Mouse (Mus musculus): ENCODE results near the gene Hes7.
A peak's percentile ranks its signal among the peaks of the same experiment; 100 is the strongest.
"Not testable (repeated sequence)": the region's sequence is repeated elsewhere in the genome, so short reads cannot be mapped to it uniquely, and the experiment has no call there.

Hes7 gene

GRCm38 (mm10) chr11:69088103-69088855, 31.9 kb upstream of the Hes7 start, which contains the start of gene Vamp2:
Gene Vamp2, plus strand, starts transcription at chr11:69088490.
- peak; percentile 79 for DNase-seq (ENCODE audit: low read depth, low spot score)

GRCm38 (mm10) chr11:69088856-69089615, 31.2 kb upstream of the Hes7 start:
- DNase-seq (ENCODE audit: low read depth, low spot score), result no peak

- DNase-seq (ENCODE audit: low read depth, low spot score), result no peak
Measured at GRCm38 (mm10) chr11:69089616-69090290, 30.5 kb upstream of the Hes7 start.

GRCm38 (mm10) chr11:69090367-69090766, 29.8 kb upstream of the Hes7 start:
- DNase-seq (ENCODE audit: low read depth, low spot score), result no peak

- no peak for DNase-seq (ENCODE audit: low read depth, low spot score)
Measured at GRCm38 (mm10) chr11:69091566-69092385, 28.4 kb upstream of the Hes7 start.

GRCm38 (mm10) chr11:69092386-69092751, 27.8 kb upstream of the Hes7 start:
- DNase-seq (ENCODE audit: low read depth, low spot score), result peak; percentile 77

GRCm38 (mm10) chr11:69092871-69093270, 27.3 kb upstream of the Hes7 start:
- no peak for DNase-seq (ENCODE audit: low read depth, low spot score)

GRCm38 (mm10) chr11:69093856-69094255, 26.3 kb upstream of the Hes7 start:
- DNase-seq (ENCODE audit: low read depth, low spot score), result not testable (repeated sequence)

GRCm38 (mm10) chr11:69094697-69095429, 25.3 kb upstream of the Hes7 start, which contains the start of gene Per1:
Gene Per1, plus strand, starts transcription at chr11:69095217.
- peak; percentile 99 for DNase-seq (ENCODE audit: low read depth, low spot score)

GRCm38 (mm10) chr11:69095511-69096231, 24.5 kb upstream of the Hes7 start:
- DNase-seq (ENCODE audit: low read depth, low spot score), result no peak

GRCm38 (mm10) chr11:69096360-69096986, 23.7 kb upstream of the Hes7 start:
- DNase-seq (ENCODE audit: low read depth, low spot score), result no peak

GRCm38 (mm10) chr11:69096987-69097900, 23.0 kb upstream of the Hes7 start:
- peak; percentile 74 for DNase-seq (ENCODE audit: low read depth, low spot score)

GRCm38 (mm10) chr11:69098039-69098761, 22.0 kb upstream of the Hes7 start:
- DNase-seq (ENCODE audit: low read depth, low spot score), result no peak

- DNase-seq (ENCODE audit: low read depth, low spot score), result peak; percentile 95
Measured at GRCm38 (mm10) chr11:69098762-69099091, 21.5 kb upstream of the Hes7 start.

GRCm38 (mm10) chr11:69099177-69099914, 20.9 kb upstream of the Hes7 start:
- DNase-seq (ENCODE audit: low read depth, low spot score), result no peak

- DNase-seq (ENCODE audit: low read depth, low spot score), result peak; percentile 80
Measured at GRCm38 (mm10) chr11:69099915-69100345, 20.3 kb upstream of the Hes7 start.

All from retina, adult 2 months (tissue).